Mouse (Mus musculus): Measurements from ENCODE around the gene Gabrg3.

Gabrg3 gene

DNA sequence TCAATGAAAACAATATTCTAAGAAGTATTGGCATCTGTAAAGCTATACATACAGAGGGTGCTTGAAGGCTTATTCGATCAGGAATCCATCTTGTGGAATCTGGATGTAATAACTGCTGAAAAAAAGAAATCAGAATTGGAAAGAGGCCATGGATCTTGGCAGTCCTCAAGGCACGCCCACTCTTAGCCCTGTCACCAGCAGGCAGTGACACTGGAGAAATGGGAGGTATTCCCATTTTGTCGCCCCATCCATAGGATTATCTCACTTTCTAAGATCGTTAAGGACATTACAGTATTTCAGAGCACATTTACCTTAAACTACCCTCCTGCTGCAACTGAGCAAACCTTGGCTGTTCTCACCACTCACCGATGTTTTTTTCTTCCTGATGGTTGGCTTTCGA is 657.8 kb downstream of the Gabrg3 start:
- no peak for DNase-seq (ENCODE audit: low read depth, low spot score)
